Comparison of ENCODE assay signal across 25 mouse cellular contexts in the genomic region with DNA sequence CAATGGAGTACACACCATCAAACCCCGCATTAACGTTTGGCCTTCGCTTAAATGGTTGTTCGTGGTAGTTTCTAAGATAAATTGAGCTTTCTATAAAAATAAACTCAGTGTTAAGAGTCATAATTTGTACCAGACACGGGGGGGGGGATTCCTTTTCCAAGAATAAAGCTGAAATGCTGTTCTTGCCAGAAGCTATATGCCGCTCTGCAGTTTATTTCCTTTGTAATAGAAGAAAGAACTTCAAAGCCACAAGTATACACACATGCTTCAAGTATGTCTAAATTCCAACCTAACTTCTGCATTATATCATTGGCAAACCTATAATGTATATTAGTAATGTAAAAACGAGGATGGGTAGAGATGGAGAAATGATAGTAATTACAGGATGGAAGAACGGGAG. TPM values are rescaled to one million over a fixed set of nuclear protein-coding genes. Genes with fewer than 3 reads are reported as not detected.
"Had no signal": no experiment of that assay in that cellular context is flagged by ENCODE, and none has a peak within 500 bp of the region (broad histone marks: within the 10 kb centered on the region; RNA-seq: fewer than 3 reads in every experiment).

No protein-coding gene starts in this region.

- H3K4me1 ChIP-seq: heart, embryonic 10.5 days; hindbrain, embryonic 10.5 days; hindbrain, embryonic 13.5 days; hindbrain, embryonic 15.5 days; limb, embryonic 13.5 days; limb, embryonic 15.5 days had no signal

- DNase-seq: gastrocnemius, postnatal 14 days; heart, adult 18-20 months; heart, postnatal 10 days; heart, postnatal 4 days; kidney, adult 11 months; kidney, adult 2 months; kidney, adult 9 months; kidney, postnatal 14 days; kidney, postnatal 36 days; layer of hippocampus, adult 9-11 months; layer of hippocampus, postnatal 36 days; left cerebral cortex, postnatal 4 days had no signal

- H3K27me3 ChIP-seq: heart, embryonic 12.5 days; hindbrain, embryonic 13.5 days; hindbrain, embryonic 15.5 days; limb, embryonic 13.5 days; limb, embryonic 15.5 days; liver, embryonic 12.5 days had no signal

- H3K9ac ChIP-seq: heart, embryonic 12.5 days; hindbrain, embryonic 13.5 days; hindbrain, embryonic 15.5 days; kidney, embryonic 15.5 days; limb, embryonic 13.5 days; limb, embryonic 15.5 days; liver, embryonic 12.5 days had no signal

- ATAC-seq: hindbrain, postnatal 0 days; intestine, embryonic 16.5 days; liver, embryonic 12.5 days had no signal

- H3K27ac ChIP-seq: heart, embryonic 10.5 days; hindbrain, embryonic 10.5 days; hindbrain, embryonic 13.5 days; hindbrain, embryonic 15.5 days; hindbrain, postnatal 0 days; kidney, embryonic 15.5 days; kidney, postnatal 0 days; limb, embryonic 13.5 days; limb, embryonic 15.5 days; liver, embryonic 12.5 days had no signal

- H3K4me2 ChIP-seq: heart, embryonic 12.5 days; hindbrain, embryonic 13.5 days; hindbrain, embryonic 15.5 days; kidney, embryonic 15.5 days; limb, embryonic 13.5 days; limb, embryonic 15.5 days; liver, embryonic 12.5 days had no signal

- H3K9me3 ChIP-seq: heart, embryonic 10.5 days; heart, embryonic 12.5 days; hindbrain, embryonic 10.5 days; hindbrain, embryonic 13.5 days; hindbrain, embryonic 15.5 days; kidney, embryonic 15.5 days; limb, embryonic 13.5 days; limb, embryonic 15.5 days; liver, embryonic 12.5 days had no signal

- H3K4me3 ChIP-seq: heart, embryonic 10.5 days; heart, embryonic 12.5 days; hindbrain, embryonic 10.5 days; hindbrain, embryonic 13.5 days; hindbrain, embryonic 15.5 days; kidney, embryonic 15.5 days; limb, embryonic 13.5 days; limb, embryonic 15.5 days; liver, embryonic 12.5 days had no signal

- H3K36me3 ChIP-seq: heart, embryonic 10.5 days; heart, embryonic 12.5 days; hindbrain, embryonic 10.5 days; hindbrain, embryonic 13.5 days; hindbrain, embryonic 15.5 days; kidney, embryonic 15.5 days; limb, embryonic 13.5 days; limb, embryonic 15.5 days; liver, embryonic 12.5 days had no signal

RNA-seq across cellular contexts. Expression of a gene that starts 37.9 kb away (rescaled TPM):
- total RNA-seq: granulocyte monocyte progenitor cell, adult 5-6 weeks had no signal
